Mouse (Mus musculus): ENCODE data around the gene Ppp1r13l.

The Ppp1r13l gene

DNA sequence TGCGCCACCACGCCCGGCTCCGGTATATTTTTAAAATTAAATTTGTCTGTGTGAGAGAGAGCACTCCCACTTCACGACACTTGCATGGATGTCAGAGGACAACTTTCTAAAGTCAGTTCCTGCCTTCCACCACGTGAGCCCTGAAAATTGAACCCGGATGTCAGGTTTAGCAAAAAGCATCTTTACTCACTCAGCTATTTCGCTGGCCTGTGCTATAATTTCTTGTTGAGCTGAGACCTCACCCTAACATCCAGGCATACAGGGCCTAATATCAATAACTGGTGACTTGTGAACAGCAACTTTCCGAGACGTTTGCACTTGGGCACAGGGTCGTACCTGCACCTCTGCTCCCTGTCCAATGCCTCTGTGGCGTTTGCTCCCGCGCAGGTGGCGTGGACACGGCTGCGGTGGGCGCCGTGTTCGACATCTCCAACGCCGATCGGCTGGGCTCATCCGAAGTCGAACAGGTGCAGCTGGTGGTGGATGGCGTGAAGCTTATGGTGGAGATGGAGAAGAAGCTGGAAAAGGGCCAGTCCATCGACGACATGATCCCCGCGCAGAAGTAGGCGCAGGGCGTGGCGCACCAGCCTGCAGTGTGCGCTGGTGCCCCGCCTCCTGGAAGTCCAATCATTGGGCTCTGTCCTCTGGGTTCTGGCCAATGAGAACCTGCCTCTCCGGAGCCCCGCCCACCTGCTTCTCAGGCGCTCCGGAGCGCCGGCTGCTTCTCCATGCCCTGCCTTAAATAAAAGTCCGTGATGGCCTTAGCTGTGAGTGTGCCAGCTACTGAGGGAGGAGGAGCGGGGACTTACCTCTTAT is 61.5 kb downstream of the Ppp1r13l start:
- DNase-seq: peak; percentile 90

DNA sequence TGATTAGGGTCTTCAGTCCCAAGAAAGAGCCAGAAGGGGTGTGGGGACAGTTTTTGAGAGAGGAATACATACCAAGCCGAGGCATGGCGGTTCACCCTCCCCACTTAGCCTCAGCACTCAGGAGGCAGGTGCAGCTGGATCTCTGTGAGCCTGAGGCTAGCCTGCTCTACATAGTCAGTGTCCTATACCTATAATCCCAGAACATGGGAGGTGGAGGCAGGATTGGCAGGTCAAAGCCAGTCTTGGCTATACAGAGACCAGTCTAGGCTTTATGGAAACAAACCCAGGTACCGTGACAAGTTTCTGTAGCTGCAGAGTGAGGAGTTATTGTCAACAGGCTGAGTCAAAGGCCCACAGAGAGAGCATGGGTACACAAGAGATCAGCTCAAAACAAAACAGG is 63.5 kb downstream of the Ppp1r13l start:
- DNase-seq: no peak

DNA sequence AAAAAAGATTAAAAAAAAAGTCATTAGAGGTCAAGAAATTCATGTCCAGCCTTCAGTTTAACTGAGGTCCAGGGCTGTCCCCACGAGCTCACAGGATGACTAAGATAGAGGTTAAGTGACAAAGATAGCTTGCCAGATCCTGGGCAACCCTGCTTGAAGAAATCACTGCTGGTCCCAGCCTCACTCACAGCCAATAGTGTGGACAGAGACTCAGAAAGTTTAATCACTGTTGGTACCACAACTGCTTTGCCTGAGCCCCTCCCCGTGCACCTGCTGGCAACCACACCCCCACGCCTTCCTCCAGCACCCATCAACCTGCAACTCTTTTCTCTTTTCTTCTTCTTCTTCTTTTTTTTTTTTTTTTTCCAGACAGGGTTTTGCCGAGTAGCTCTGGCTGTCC is 64.5 kb downstream of the Ppp1r13l start:
- DNase-seq: no peak

DNA sequence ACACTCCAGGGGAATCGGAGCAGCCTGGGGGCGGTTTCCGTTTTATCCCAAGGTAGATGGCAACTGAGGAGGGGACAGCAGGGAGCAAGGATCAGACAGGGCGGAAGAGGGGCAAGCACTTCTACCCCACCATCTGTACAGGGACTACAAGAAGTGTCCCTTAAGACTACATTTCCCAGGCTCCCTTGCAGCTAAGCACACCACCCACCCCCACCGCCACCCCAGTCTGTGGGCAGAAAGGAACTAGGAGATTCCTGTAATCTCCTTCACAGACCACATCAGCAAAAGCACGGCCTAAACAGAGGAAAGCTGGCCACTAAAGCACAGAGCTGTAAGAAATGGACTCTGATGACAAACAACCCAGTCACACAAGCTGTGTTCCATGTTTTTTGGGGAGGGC is 66.8 kb downstream of the Ppp1r13l start:
- DNase-seq: no peak

DNA sequence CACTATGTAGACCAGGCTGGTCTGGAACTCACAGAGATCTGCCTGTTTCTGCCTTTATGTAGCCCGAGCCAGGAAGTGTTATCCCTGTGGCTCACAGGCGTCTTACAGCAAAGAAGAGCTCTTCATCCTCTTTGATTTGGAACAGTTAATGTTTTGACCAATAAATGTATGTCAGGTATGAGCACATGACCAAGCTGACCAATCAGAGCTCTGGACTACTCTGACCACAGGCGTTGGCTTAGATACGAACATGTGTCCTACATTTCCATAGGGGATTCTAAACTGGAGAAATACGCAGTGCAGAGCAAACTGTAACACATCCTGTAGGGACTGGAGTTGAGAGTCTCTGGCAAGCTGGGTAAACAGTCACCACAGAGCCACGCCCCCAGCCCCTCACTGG is 67.3 kb downstream of the Ppp1r13l start:
- DNase-seq: no peak
